Mouse (Mus musculus) liver, embryonic 16.5 days (tissue): ENCODE data around the gene Cnksr1. TPM values are rescaled to one million over a fixed set of nuclear protein-coding genes. Genes with fewer than 3 reads are reported as not detected.

Source experiments
- ATAC-seq: fragments of 200-750 bp; cut with Nextera tagmentation; 2 replicates; pipeline ENCODE4 v1.8.0; 2017; ENCODE audit warnings: low read depth, mild to moderate bottlenecking, moderate number of reproducible peaks, moderate library complexity
- H3K27ac ChIP-seq: fragments of 300-500 bp; sonication (generic); 2 replicates; pipeline ENCODE4 v1.5.1; 2014; ENCODE audit warnings: mild to moderate bottlenecking, low read length
- H3K27me3 ChIP-seq: fragments of 300-500 bp; sonication (generic); 2 replicates; pipeline ENCODE4 v1.6.1; 2014; ENCODE audit warnings: low read depth, low read length, mixed read lengths; ENCODE audit not compliant: control insufficient read depth, insufficient read depth
- H3K36me3 ChIP-seq: fragments of 300-500 bp; sonication (generic); 2 replicates; pipeline ENCODE4 v1.6.1; 2014; ENCODE audit warnings: mild to moderate bottlenecking; ENCODE audit not compliant: control insufficient read depth, insufficient read depth
- H3K4me1 ChIP-seq: fragments of 300-500 bp; sonication (generic); 2 replicates; pipeline ENCODE4 v1.6.1; 2014; ENCODE audit warnings: low read depth, low read length, mixed read lengths; ENCODE audit not compliant: control insufficient read depth
- H3K4me2 ChIP-seq: fragments of 300-500 bp; sonication (generic); 2 replicates; pipeline ENCODE4 v1.6.1; 2014; ENCODE audit warnings: low read depth, low read length, mixed read lengths
- H3K4me3 ChIP-seq: fragments of 300-500 bp; sonication (generic); 2 replicates; pipeline ENCODE4 v1.5.1; 2014; ENCODE audit warnings: low read depth, mild to moderate bottlenecking, low read length
- H3K9ac ChIP-seq: fragments of 300-500 bp; sonication (generic); 2 replicates; pipeline ENCODE4 v1.6.1; 2014; ENCODE audit warnings: low read depth, low read length
- H3K9me3 ChIP-seq: fragments of 300-500 bp; sonication (generic); replicated peaks from 2 replicates; pipeline ENCODE4 v1.6.1; 2016; ENCODE audit warnings: low read length; ENCODE audit not compliant: control insufficient read depth
- WGBS: fragments of 180-500 bp; shearing (Covaris S2); extraction: QIAGEN DNeasy Blood & Tissue Kit; methylation state at CpG from one replicate; pipeline ENCODE4 v1.1.7; 2014; ENCODE audit not compliant: insufficient replicate concordance; 5-methylcytosine and 5-hydroxymethylcytosine counted together
- polyA plus RNA-seq: library from polyadenylated mRNA; unstranded; fragments of >200 nt; fragmentation: Nextera tagmentation; extraction: Ambion mirVana; gene quantifications from 2 replicates; pipeline ENCODE4 v1.2.1, GENCODE M21; 2015

The Cnksr1 gene
- polyA plus RNA-seq, 1 experiment from 2014 or later = 0.06 TPM

DNA sequence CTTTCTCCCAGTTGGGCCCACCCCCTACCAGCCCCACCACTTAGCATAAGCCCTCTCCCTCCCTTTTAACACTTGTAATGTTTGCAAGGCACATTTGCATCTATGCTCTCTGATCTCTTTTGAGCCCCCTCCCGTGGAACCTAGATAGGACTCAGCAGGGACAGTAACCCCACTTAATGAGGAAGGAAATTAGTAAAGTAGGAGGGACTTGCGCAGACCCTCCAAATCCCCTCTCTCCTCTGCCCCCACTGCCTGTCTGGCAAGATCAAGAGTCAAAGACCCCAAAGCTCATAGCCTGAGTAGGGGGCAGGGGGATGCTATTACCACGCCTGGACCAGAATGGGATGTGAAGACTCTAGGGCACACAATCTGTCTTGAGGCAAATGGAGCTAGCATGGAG is 16.6 kb upstream of the Cnksr1 start:
- WGBS = 28% methylated on average over 3 of the region's 3 CpGs
- H3K27ac ChIP-seq = no peak overlapping the region
- H3K36me3 ChIP-seq = no peaks in the 10 kb centered on the region
- no peak for ATAC-seq
- no peak overlapping the region for H3K9ac ChIP-seq
- H3K4me1 ChIP-seq = peaks cover 24% of the 10 kb centered on the region
- H3K27me3 ChIP-seq = peaks cover 55% of the 10 kb centered on the region
- no peak overlapping the region for H3K4me2 ChIP-seq
- no peaks in the 10 kb centered on the region for H3K9me3 ChIP-seq
- H3K4me3 ChIP-seq = no peak overlapping the region

DNA sequence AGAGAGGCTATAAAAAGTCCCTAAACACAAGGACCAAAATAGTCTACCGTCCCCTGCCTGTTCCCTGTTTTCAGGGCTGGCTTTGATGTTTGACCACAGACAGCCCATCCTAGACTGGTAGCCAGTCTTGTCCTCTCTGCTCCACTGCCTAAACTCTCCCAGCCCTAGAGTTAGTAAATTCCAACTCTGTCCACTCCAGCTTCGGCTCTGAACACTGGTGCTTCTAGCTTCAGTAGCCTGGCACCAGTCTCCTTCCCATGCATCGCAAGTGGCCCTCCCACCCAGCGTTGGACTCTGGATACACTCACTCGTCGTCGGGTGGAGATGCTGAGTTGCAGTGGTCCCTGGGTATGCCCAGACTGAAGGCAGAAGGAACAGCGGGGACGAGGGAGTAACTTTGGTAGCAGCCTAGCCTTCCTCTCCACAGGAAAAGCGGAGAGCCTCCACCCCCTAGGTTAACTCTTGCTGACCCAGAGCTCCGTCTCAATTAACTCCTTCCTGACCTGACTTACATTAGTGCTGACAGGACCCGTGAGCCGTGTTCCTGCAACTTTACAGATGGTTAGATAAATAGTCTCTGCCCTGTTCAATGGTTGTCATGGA is 15.6 kb upstream of the Cnksr1 start, which contains the start of gene Grrp1:
Gene Grrp1 (minus strand): TSS at position 385 of the 603 bp plus-strand sequence.
- Histone ChIP-seq H3K9ac (no peak within 1 kb of the TSS), H3K27ac (no peak within 1 kb of the TSS), H3K4me1 (peaks cover 24% of the 10 kb centered on the region), H3K9me3 (no peaks in the 10 kb centered on the region), H3K36me3 (no peaks in the 10 kb centered on the region), H3K27me3 (peaks cover 65% of the 10 kb centered on the region), H3K4me3 (peak within 1 kb of the TSS; percentile 12; the same call in 1 of the 2 replicates), H3K4me2 (no peak within 1 kb of the TSS)
- no peak for ATAC-seq
- 3% methylated on average over 13 of the region's 13 CpGs for WGBS

DNA sequence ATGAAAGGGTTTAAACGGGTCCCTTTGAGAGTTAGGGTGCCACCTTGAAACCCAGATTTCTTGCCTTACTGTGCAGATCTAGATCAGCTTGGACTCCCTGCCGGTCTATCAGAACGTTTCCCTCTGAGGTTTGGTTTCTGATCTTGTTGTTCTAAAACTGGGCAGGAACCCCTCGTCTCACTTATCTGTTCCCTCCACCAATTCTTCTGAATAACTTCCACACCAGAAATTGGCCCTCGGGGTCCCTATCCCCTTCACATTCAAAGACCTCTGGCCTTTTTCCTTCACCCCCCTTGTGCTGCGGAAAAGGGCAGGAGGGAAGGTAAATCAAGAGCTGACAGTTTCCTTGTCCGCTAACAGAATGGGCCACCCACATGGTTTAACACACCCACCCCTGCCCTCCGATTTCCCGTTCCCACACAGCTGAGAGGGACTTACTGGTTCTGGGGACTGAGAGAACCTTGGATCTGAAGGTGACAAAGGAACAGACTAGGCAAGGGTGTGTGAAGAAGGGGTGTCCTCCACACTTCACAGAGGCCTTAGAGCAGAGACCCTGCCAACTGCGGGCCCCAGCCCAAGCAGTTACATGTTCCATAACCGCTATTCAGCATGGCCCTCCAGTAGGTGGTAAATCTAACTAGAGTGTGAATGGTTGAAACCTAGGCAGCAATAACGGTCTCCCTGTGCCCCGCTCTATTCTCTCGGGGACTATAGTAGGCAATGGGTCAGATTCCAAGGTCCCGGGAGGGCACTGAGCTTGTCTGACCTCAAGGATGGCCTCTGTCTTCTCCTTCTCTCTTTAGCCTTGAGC is 14.9 kb upstream of the Cnksr1 start:
- H3K4me2 ChIP-seq = no peak overlapping the region; the same call in 1 of the 2 replicates
- H3K4me3 ChIP-seq = peak overlapping the region; percentile 12; the same call in 1 of the 2 replicates
- no peaks in the 10 kb centered on the region for H3K36me3 ChIP-seq
- no peak overlapping the region for H3K9ac ChIP-seq
- ATAC-seq = no peak
- no peak overlapping the region for H3K27ac ChIP-seq
- H3K4me1 ChIP-seq = peaks cover 24% of the 10 kb centered on the region
- peaks cover 72% of the 10 kb centered on the region for H3K27me3 ChIP-seq
- 11% methylated on average over 15 of the region's 15 CpGs for WGBS
- H3K9me3 ChIP-seq = no peaks in the 10 kb centered on the region

GRCm38 (mm10) chr4:134252131-134252910 is 14.1 kb upstream of the Cnksr1 start:
- H3K9me3 ChIP-seq = no peaks in the 10 kb centered on the region
- no peak overlapping the region for H3K9ac ChIP-seq
- H3K27me3 ChIP-seq = peaks cover 79% of the 10 kb centered on the region
- peaks cover 24% of the 10 kb centered on the region for H3K4me1 ChIP-seq
- H3K36me3 ChIP-seq = no peaks in the 10 kb centered on the region
- no peak overlapping the region for H3K27ac ChIP-seq
- H3K4me3 ChIP-seq = peak overlapping the region; percentile 49
- H3K4me2 ChIP-seq = peak overlapping the region; percentile 60
- WGBS = 8% methylated on average over 22 of the region's 22 CpGs
- ATAC-seq = no peak

DNA sequence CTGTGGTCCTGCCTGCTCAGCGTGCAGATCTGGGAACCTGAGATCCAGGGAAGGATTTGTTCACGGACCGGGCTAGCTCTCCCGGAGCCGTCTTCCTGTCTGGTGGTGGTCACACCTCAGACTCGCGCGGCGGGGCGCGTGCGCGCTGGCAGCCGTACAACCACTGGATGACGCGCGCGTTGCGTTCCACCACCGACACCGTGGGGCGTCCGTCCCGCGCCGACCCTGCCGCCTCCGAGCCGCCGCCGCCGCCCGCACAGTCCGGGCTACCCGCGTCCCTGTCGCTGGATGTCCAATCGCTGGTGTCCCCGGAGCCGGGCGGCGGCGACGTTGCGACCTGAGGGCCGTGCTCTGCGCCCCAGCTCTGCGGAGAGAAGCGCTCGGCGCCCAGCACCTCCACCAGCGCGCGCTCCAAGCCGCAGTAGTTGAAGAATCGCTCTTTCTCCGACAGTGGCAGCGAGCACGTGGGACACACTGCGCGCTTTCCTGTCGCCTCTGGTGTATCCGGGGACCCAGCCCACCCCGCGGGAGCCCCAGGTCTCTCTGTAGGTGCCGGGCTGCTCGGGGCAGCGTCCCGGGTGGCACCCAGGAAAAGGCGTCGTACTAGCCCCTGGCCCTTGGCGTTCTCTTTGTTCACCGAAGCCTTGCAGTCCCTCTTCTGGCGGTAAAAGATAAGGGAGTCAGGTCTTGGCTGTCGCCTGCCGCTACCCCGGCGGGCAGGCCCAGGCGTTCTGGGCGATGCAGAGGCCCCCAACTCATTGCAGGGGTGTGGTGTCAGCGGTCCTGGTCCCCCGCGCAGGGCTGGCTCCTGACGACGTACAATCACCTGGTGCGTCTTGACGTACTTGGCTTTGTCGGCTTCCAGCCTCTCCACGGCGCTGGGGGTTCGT is 13.3 kb upstream of the Cnksr1 start:
- Histone ChIP-seq H3K4me1 (peaks cover 24% of the 10 kb centered on the region), H3K9ac (no peak overlapping the region)

GRCm38 (mm10) chr4:134250930-134251240 is 12.7 kb upstream of the Cnksr1 start:
- WGBS = 19% methylated on average over 10 of the region's 10 CpGs
- peak overlapping the region; percentile 60 for H3K4me2 ChIP-seq
- H3K27me3 ChIP-seq = peaks cover 91% of the 10 kb centered on the region
- no peak for ATAC-seq
- peaks cover 24% of the 10 kb centered on the region for H3K4me1 ChIP-seq
- H3K4me3 ChIP-seq = peak overlapping the region; percentile 49
- H3K36me3 ChIP-seq = no peaks in the 10 kb centered on the region
- no peak overlapping the region for H3K9ac ChIP-seq
- H3K27ac ChIP-seq = no peak overlapping the region
- no peaks in the 10 kb centered on the region for H3K9me3 ChIP-seq

More for the DNA sequence above, 13.3 kb upstream of the Cnksr1 start:
- H3K27ac ChIP-seq = no peak overlapping the region
- H3K4me2 ChIP-seq = peak overlapping the region; percentile 60
- H3K27me3 ChIP-seq = peaks cover 87% of the 10 kb centered on the region
- no peaks in the 10 kb centered on the region for H3K9me3 ChIP-seq
- no peaks in the 10 kb centered on the region for H3K36me3 ChIP-seq
- ATAC-seq = no peak
- WGBS = under 1% methylated on average over 91 of the region's 91 CpGs
- peak overlapping the region; percentile 49 for H3K4me3 ChIP-seq

GRCm38 (mm10) chr4:134250116-134250929 is 12.1 kb upstream of the Cnksr1 start:
- Histone ChIP-seq H3K4me1 (peaks cover 28% of the 10 kb centered on the region), H3K36me3 (no peaks in the 10 kb centered on the region), H3K9ac (no peak overlapping the region), H3K27me3 (peaks cover 91% of the 10 kb centered on the region), H3K9me3 (no peaks in the 10 kb centered on the region), H3K27ac (no peak overlapping the region), H3K4me2 (peak overlapping the region; percentile 54; the same call in 1 of the 2 replicates), H3K4me3 (no peak overlapping the region; the same call in 1 of the 2 replicates)
- 20% methylated on average over 27 of the region's 27 CpGs for WGBS
- ATAC-seq = no peak

GRCm38 (mm10) chr4:134249651-134250050 is 11.5 kb upstream of the Cnksr1 start:
- Histone ChIP-seq H3K4me2 (peak overlapping the region; percentile 54), H3K4me1 (peaks cover 33% of the 10 kb centered on the region), H3K36me3 (no peaks in the 10 kb centered on the region), H3K27ac (no peak overlapping the region), H3K27me3 (peaks cover 85% of the 10 kb centered on the region), H3K4me3 (peak overlapping the region; percentile 37), H3K9ac (no peak overlapping the region), H3K9me3 (no peaks in the 10 kb centered on the region)
- no peak for ATAC-seq
- WGBS = 4% methylated on average over 30 of the region's 30 CpGs
